Mouse (Mus musculus) left cerebral cortex, adult 9 months (tissue): ENCODE results near the gene Hpcal1.

Experiments used
- DNase-seq, 2 experiments: peaks; one replicate each; pipeline ENCODE4 v3.0.0; 2022; ENCODE audit warnings: low spot score in 2 of 2

The Hpcal1 gene

DNA sequence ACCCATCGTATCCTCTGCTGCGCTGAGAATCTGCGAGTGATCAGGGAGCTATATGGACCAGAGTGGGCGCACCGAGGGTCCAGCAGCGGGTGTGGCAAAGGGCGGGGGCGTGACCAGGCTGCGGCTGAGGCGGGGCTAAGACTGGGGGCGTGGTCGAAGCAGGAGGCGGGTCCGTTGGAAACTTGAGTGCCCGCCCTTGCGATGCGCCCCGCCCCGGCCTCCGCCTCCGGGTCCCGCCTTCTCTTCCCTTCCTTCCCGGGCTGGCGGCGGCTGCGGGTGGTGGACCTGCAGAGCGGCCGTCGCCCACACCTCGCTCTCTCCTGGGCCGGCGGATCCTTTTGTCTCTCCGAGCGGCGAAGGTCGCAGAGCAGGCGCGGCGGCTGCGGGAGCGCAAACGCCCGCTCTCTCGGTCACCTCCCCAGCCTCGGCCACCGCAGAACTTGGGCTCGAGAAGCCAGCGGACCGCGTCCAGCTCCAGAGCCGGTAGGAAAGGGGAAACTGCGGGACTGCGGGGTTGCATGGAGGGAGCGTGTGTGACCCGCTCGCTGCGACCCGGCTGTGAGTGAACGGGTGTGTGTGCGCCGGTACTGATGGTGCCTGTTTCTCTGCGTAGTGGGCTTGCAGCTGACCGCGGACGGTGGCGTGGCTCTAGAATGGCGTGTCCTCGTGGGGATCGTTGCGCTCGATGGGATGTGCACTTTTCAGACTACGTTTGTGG, at the start of gene Hpcal1:
Gene Hpcal1 (plus strand): TSS at position 293 of the 718 bp plus-strand sequence.
- peak; percentile 54 to 88 for DNase-seq

- DNase-seq, result no peak
These were observed 49.4 kb upstream of the Hpcal1 start for GRCm38 (mm10) chr12:17641269-17641668.

GRCm38 (mm10) chr12:17644385-17645222, 46.1 kb upstream of the Hpcal1 start:
- DNase-seq, result no peak

- DNase-seq, result no peak
These were observed 44.2 kb upstream of the Hpcal1 start for GRCm38 (mm10) chr12:17646457-17646856.

GRCm38 (mm10) chr12:17651223-17652095, 39.2 kb upstream of the Hpcal1 start:
- no peak for DNase-seq

DNA sequence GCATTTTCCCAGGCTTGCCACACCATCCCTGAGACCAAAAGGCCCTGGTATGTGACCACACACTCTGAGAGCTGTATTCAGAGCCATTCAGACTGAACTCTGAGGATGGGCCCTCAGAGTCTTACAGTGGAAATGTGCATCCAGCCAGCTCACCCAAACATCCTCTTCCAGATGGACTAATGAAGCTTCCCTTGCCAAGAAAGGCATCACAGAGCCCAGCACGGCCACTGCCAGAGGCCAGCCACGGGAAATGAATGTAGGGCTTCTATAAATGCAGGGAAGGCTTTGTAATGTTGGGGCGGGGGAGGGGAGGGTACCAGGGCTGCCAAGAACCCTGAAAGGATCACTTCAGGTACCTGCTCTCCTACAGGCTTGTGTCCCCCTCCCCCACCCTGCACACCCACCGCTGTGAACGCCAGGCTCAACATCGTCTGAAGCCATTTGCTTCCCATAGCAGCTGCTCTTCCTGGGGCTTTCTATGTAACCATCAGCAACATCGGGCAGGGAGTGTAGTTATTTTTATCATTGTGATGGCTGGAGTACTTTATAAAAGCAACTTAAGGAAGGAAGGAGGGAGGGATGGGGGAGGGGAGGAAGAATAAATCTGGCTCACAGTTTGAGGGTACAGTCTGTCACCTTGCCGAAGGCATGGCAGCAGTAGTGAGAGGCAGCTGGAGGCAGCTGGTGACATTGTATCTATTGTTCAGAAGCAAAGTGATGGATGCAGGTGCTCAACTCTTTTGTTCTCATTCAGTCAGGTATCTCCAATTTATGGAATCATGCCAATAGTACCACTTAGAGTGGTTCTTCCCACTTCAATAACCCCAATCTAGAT, 38.2 kb upstream of the Hpcal1 start:
- no peak for DNase-seq

GRCm38 (mm10) chr12:17653051-17653783, 37.4 kb upstream of the Hpcal1 start:
- no peak for DNase-seq

- no peak for DNase-seq
These were observed 33.0 kb upstream of the Hpcal1 start for GRCm38 (mm10) chr12:17657561-17658195.

DNA sequence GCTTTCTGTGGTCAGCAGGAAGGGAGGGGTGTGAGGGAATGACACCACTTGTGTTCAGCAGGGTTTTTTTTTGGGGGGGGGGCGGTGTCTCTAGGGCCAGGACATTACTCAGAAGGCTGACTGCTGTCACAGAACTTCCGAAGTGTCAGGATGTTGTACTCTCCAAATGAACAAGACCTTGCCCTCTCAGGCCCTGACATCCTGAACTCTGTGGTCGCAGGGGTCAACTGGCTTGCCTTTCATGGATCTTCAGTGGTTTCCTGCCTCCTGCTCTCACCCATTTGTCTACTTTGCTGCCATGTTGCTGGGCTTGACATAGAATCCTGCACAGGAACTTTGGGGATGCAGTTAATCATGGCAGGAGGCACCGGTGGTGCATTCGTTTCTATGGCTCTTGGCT, 32.1 kb upstream of the Hpcal1 start:
- no peak for DNase-seq

GRCm38 (mm10) chr12:17661483-17661920, 29.2 kb upstream of the Hpcal1 start:
- DNase-seq, result no peak

DNA sequence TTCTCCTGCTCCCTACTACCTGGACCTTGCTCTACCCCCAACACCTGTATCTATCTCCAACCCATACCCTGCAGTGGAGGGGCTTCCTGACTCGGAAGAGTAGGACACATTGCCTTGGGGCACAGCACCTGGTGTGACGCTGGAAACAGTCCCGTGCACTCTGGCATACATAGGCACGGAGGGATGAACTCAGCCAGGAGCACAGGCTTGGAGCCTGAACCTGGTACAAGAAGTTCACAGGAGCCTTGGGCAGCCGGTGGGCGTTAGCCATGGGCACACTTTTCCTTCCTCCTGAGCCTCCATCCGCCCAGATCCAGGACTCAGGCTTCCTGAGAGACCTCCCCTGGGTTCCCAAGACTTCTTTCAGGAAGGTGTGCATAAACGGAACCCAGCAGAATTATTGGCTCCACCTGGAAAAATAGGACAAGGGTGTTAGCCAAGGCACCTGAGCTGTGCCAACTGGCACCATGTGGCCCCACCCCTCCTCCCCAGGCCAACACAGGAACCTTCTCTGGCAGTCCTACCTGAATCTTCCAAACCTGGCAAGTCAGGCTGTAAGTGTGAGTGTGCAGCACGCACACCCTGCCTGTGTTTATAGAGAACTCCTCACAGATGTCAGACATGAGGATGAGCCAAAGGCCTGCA, 26.5 kb upstream of the Hpcal1 start:
- DNase-seq, result no peak

DNA sequence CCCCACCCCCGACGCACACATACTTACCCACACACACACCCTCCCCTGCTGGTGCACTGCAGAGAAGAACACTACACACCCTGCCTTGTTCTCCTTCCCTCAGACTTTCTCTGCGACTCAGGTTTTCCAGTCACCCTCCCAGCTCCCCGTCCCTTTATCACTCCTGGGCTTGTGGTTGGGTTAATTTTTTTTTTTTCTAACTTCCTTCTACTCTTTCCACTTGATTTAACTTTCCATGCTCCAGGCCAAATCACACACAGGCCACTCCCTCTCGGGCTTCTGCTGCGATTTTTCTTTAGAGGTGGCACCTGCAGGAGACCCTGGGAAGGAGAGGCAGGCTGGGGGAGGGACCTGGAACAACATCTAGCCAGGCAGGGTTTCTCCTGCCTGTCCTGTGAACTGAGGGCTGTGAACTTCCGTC, 24.7 kb upstream of the Hpcal1 start:
- no peak for DNase-seq

- DNase-seq, result peak in 1 of 2 experiments; percentile 19
These were observed 24.0 kb upstream of the Hpcal1 start for GRCm38 (mm10) chr12:17666616-17667015.

GRCm38 (mm10) chr12:17673729-17674128, 16.9 kb upstream of the Hpcal1 start:
- no peak for DNase-seq

DNA sequence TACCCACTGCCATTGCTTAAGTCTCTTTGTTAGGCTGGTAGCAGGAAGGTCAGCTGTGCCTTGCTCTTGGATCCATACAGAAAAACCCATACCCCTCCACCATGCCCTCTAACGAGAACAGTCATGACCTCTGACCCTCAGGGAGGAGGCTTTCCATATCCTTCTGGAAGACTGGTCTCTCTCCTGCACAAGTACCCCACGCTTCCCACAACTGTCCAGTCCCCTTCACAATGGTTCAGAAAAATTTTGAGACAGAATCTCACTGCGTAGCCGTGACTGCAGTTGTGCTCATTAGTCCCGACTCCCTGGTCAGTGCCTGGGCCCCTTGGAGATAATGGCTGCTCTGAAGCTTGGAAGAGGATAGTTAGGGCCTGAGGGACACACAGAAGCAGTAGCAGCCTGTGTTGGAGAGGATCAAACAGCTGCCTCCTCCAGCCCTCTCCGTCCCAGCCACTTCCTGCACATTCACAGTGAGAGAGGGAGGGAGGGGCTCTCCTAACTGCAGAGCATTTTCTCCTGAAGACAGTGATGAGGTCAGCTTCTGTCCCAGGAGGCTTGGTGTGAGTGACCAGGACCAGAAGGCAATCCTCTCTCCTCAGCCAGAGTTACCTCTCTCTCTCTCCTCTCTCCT, 16.4 kb upstream of the Hpcal1 start:
- DNase-seq, result no peak

GRCm38 (mm10) chr12:17677743-17678142, 12.9 kb upstream of the Hpcal1 start:
- DNase-seq, result no peak

- no peak for DNase-seq
These were observed 11.1 kb upstream of the Hpcal1 start for GRCm38 (mm10) chr12:17679571-17679970.

- no peak for DNase-seq
These were observed 8.5 kb upstream of the Hpcal1 start for GRCm38 (mm10) chr12:17682161-17682560.

DNA sequence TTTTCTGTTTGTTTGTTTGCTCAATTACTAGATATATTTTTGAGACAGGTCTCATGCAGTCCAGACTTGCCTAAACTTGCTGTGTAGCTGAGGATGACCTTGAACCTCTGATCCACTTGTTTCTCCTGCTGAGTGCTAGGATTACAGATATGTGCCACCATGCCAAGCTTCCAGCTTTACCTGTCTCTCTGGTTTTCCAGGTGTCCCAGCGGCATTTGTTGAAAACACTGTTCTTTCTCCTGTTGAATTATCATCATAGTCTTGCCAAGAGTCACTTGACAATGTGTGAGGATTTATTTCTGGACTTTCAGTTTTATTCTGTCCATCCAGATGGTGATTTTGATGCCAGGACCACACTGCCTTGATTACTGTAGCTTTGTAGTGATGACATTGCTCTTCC, 6.3 kb upstream of the Hpcal1 start:
- DNase-seq, result no peak
